Mouse (Mus musculus) hindbrain, embryonic 13.5 days (tissue): ENCODE measurements around the gene Baiap2l2. TPM values are rescaled to one million over a fixed set of nuclear protein-coding genes. Genes with fewer than 3 reads are reported as not detected.

ENCODE experiments used
- ATAC-seq: fragments of 200-750 bp; cut with Nextera tagmentation; 2 replicates; pipeline ENCODE4 v1.8.0; 2017; ENCODE audit warnings: moderate TSS enrichment; ENCODE audit not compliant: low FRiP score
- H3K27ac ChIP-seq: fragments of 300-500 bp; sonication (generic); 2 replicates; pipeline ENCODE4 v1.5.1; 2015; ENCODE audit warnings: inconsistent platforms, mild to moderate bottlenecking, moderate library complexity
- H3K27me3 ChIP-seq: fragments of 300-500 bp; sonication (generic); 2 replicates; pipeline ENCODE4 v1.6.1; 2015; ENCODE audit warnings: mild to moderate bottlenecking, inconsistent platforms
- H3K36me3 ChIP-seq: fragments of 300-500 bp; sonication (generic); 2 replicates; pipeline ENCODE4 v1.6.1; 2015; ENCODE audit warnings: mild to moderate bottlenecking, inconsistent platforms
- H3K4me1 ChIP-seq: fragments of 300-500 bp; sonication (generic); replicated peaks from 2 replicates; pipeline ENCODE4 v1.6.1; 2015; ENCODE audit warnings: inconsistent platforms
- H3K4me2 ChIP-seq: fragments of 300-500 bp; sonication (generic); 2 replicates; pipeline ENCODE4 v1.6.1; 2015; ENCODE audit warnings: inconsistent platforms, mild to moderate bottlenecking, moderate library complexity
- H3K4me3 ChIP-seq: fragments of 300-500 bp; sonication (generic); 2 replicates; pipeline ENCODE4 v1.5.1; 2015; ENCODE audit warnings: mild to moderate bottlenecking, inconsistent platforms
- H3K9ac ChIP-seq: fragments of 300-500 bp; sonication (generic); 2 replicates; pipeline ENCODE4 v1.6.1; 2015; ENCODE audit warnings: mild to moderate bottlenecking, inconsistent platforms
- H3K9me3 ChIP-seq: fragments of 300-500 bp; sonication (generic); 2 replicates; pipeline ENCODE4 v1.6.1; 2016; ENCODE audit warnings: inconsistent platforms
- WGBS: fragments of 180-500 bp; shearing (Covaris S2); methylation state at CpG from one replicate; pipeline ENCODE4 v1.1.7; 2015; 5-methylcytosine and 5-hydroxymethylcytosine counted together
- polyA plus RNA-seq: library from polyadenylated mRNA; unstranded; fragments of >200 nt; fragmentation: Nextera tagmentation; extraction: Ambion mirVana; gene quantifications from 2 replicates; pipeline ENCODE4 v1.2.1, GENCODE M21; 2015

Baiap2l2 gene
- polyA plus RNA-seq, 1 experiment from 2014 or later = 2.8 TPM

GRCm38 (mm10) chr15:79323791-79324155 is 38.4 kb upstream of the Baiap2l2 start:
- Histone ChIP-seq H3K27ac (peak overlapping the region; percentile 31; the same call in 1 of the 2 replicates), H3K9me3 (no peaks in the 10 kb centered on the region), H3K9ac (no peak overlapping the region), H3K4me2 (no peak overlapping the region), H3K4me1 (peaks cover 40% of the 10 kb centered on the region), H3K27me3 (no peaks in the 10 kb centered on the region), H3K36me3 (no peaks in the 10 kb centered on the region), H3K4me3 (no peak overlapping the region)
- WGBS = 74% methylated on average over 4 of the region's 4 CpGs
- ATAC-seq = no peak

DNA sequence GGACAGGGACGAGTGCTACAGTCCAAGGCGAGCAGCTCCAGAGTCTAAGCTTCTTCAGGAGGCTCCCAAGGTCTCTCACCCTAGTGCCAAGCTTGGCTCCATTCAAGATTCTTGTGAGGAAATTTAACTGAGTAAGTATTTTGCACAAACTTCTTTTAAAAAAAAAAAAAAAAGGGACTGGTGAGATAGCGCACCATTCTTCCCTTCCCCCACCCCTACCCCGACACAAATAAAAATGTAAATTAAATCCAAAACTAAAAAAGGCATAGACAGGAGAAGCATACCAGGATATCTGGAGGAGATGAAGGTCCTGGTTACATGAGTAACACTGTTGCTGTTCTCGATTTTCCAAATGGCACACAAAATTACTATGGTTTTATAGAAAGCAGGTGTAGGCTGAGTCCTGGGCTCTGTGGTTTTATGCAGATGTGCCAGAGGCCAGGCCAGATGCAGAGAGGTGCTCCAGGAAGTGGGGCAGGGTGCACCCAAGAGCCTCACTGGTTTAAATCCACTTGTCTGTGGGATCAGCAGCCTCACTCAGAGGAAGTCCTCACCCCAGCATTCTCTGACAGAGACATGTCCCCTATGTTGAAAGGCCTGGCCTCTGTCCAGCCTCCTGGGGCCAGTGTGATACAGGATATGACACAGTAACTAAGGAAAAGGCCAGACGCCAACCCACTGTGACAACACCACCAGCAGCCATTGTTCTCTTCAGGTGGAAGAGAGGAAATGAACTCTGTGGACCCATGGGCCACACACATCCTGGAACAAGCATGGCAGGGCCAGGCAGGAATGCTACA is 37.9 kb upstream of the Baiap2l2 start:
- H3K4me1 ChIP-seq = peaks cover 40% of the 10 kb centered on the region
- peak overlapping the region; percentile 31 for H3K27ac ChIP-seq
- H3K36me3 ChIP-seq = no peaks in the 10 kb centered on the region
- H3K9ac ChIP-seq = no peak overlapping the region
- ATAC-seq = no peak
- H3K9me3 ChIP-seq = no peaks in the 10 kb centered on the region
- no peak overlapping the region for H3K4me3 ChIP-seq
- 80% methylated on average over 6 of the region's 6 CpGs for WGBS
- H3K4me2 ChIP-seq = no peak overlapping the region
- H3K27me3 ChIP-seq = no peaks in the 10 kb centered on the region

GRCm38 (mm10) chr15:79322281-79322990 is 37.1 kb upstream of the Baiap2l2 start:
- WGBS = 79% methylated on average over 11 of the region's 11 CpGs
- ATAC-seq = no peak

GRCm38 (mm10) chr15:79321733-79322190 is 36.4 kb upstream of the Baiap2l2 start:
- no peak for ATAC-seq
- Histone ChIP-seq H3K4me1 (peaks cover 32% of the 10 kb centered on the region), H3K27ac (no peak overlapping the region), H3K9ac (no peak overlapping the region), H3K9me3 (no peaks in the 10 kb centered on the region), H3K4me2 (no peak overlapping the region), H3K27me3 (no peaks in the 10 kb centered on the region), H3K36me3 (peaks cover 8% of the 10 kb centered on the region), H3K4me3 (no peak overlapping the region)
- 84% methylated on average over 5 of the region's 5 CpGs for WGBS

More at GRCm38 (mm10) chr15:79322281-79322990, 37.1 kb upstream of the Baiap2l2 start:
- no peak overlapping the region for H3K9ac ChIP-seq
- H3K27ac ChIP-seq = no peak overlapping the region
- no peaks in the 10 kb centered on the region for H3K27me3 ChIP-seq
- peaks cover 39% of the 10 kb centered on the region for H3K4me1 ChIP-seq
- no peak overlapping the region for H3K4me3 ChIP-seq
- H3K9me3 ChIP-seq = no peaks in the 10 kb centered on the region
- H3K36me3 ChIP-seq = peaks cover 3% of the 10 kb centered on the region
- H3K4me2 ChIP-seq = no peak overlapping the region

DNA sequence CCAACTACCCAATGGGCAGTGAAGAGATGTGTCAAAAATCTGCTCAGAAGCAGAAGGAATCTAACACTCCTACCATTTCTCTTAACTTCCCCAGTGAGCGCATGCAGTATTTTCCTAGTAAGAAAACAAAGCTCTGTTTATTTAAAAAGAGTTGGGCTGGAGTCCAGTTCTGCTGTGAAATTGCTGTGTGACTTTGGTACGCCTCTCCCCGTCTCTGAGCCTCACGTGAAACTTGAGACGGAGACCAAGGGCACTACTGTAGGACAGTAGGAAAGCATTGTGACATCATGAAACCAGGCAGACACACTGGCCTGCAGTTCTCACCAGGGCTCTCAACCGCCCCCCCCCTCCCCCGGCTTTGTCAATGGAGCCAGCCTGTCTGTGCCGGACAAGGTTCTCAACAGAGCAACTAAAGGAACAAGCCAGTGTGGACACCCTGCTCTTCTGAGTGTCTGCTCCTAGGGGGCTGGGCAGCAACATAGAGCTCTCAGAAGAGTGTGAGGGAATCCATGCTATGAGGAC is 28.6 kb upstream of the Baiap2l2 start:
- Histone ChIP-seq H3K27me3 (no peaks in the 10 kb centered on the region), H3K9ac (no peak overlapping the region), H3K27ac (no peak overlapping the region), H3K4me1 (no peaks in the 10 kb centered on the region), H3K4me2 (no peak overlapping the region), H3K9me3 (no peaks in the 10 kb centered on the region), H3K36me3 (peaks cover 38% of the 10 kb centered on the region), H3K4me3 (no peak overlapping the region)
- WGBS = 74% methylated on average over 8 of the region's 8 CpGs
- no peak for ATAC-seq

DNA sequence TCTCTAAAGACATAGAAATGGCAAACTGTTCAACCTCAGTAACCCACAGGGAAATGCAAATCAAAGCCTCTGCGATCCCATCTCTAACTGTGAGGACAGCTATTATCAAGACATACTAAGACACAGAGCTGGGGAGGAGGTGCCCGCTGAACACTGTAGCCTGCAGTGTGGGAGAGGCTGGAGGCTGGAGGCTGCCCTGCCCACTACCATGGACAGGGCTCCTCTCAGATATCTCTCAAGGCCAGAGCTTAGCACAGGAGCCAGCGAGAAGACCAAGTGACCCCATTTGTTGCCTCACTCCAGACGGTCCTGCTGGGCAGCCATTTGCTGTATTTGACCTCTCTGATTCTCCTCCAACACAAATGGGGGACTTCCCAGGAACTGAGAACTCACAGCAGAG is 22.5 kb upstream of the Baiap2l2 start:
- ATAC-seq = no peak
- no peak overlapping the region for H3K4me3 ChIP-seq
- 0 out of 2 replicates have a peak, but pooled peaks cover 5% of the 10 kb centered on the region for H3K4me1 ChIP-seq
- peaks cover 52% of the 10 kb centered on the region for H3K36me3 ChIP-seq
- H3K27ac ChIP-seq = no peak overlapping the region
- H3K4me2 ChIP-seq = no peak overlapping the region
- no peak overlapping the region for H3K9ac ChIP-seq
- WGBS = 75% methylated on average over 4 of the region's 4 CpGs
- H3K9me3 ChIP-seq = no peaks in the 10 kb centered on the region
- no peaks in the 10 kb centered on the region for H3K27me3 ChIP-seq

- Histone ChIP-seq H3K9me3 (no peaks in the 10 kb centered on the region), H3K4me1 (0 out of 2 replicates have a peak, but pooled peaks cover 5% of the 10 kb centered on the region), H3K27me3 (no peaks in the 10 kb centered on the region), H3K27ac (no peak overlapping the region), H3K4me3 (no peak overlapping the region), H3K4me2 (no peak overlapping the region), H3K9ac (no peak overlapping the region), H3K36me3 (peaks cover 48% of the 10 kb centered on the region)
- 77% methylated on average over 23 of the region's 23 CpGs for WGBS
- ATAC-seq = no peak
Measured at GRCm38 (mm10) chr15:79306043-79306637, 20.8 kb upstream of the Baiap2l2 start.

GRCm38 (mm10) chr15:79304832-79305231 is 19.5 kb upstream of the Baiap2l2 start:
- Histone ChIP-seq H3K9me3 (no peaks in the 10 kb centered on the region), H3K9ac (no peak overlapping the region), H3K27me3 (no peaks in the 10 kb centered on the region), H3K27ac (no peak overlapping the region), H3K4me1 (0 out of 2 replicates have a peak, but pooled peaks cover 5% of the 10 kb centered on the region), H3K4me3 (no peak overlapping the region), H3K4me2 (no peak overlapping the region), H3K36me3 (peaks cover 52% of the 10 kb centered on the region)
- WGBS = 80% methylated on average over 3 of the region's 5 CpGs
- no peak for ATAC-seq

DNA sequence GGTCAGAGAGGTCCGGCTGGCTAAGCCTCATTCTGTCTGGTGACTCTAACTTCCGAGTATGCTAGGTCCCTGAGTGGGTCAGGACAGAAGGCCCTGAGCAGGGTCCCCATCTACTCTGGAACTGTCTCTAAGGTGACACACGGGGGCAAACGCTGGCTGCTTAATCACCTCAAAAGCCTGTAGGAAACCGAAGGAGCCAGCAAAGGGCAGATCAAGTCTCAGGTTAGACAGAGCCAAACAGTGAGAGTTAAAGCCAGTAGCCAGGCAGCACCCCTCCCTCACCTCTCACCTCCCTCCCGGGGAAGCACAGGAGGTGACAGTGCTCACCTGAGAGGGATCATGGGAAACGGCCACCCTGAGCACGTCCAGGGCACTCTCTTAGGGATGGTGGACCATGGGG is 18.4 kb upstream of the Baiap2l2 start:
- Histone ChIP-seq H3K27ac (no peak overlapping the region), H3K9me3 (no peaks in the 10 kb centered on the region), H3K4me3 (no peak overlapping the region), H3K4me1 (0 out of 2 replicates have a peak, but pooled peaks cover 5% of the 10 kb centered on the region), H3K4me2 (no peak overlapping the region), H3K9ac (no peak overlapping the region), H3K27me3 (no peaks in the 10 kb centered on the region), H3K36me3 (peaks cover 52% of the 10 kb centered on the region)
- WGBS = 82% methylated on average over 8 of the region's 8 CpGs
- ATAC-seq = no peak

GRCm38 (mm10) chr15:79299563-79300155 is 14.3 kb upstream of the Baiap2l2 start:
- WGBS = 86% methylated on average over 2 of the region's 2 CpGs
- Histone ChIP-seq H3K9ac (no peak overlapping the region), H3K4me1 (no peaks in the 10 kb centered on the region), H3K27ac (no peak overlapping the region), H3K9me3 (no peaks in the 10 kb centered on the region), H3K4me3 (no peak overlapping the region), H3K4me2 (no peak overlapping the region), H3K27me3 (no peaks in the 10 kb centered on the region), H3K36me3 (peaks cover 20% of the 10 kb centered on the region)
- no peak for ATAC-seq

DNA sequence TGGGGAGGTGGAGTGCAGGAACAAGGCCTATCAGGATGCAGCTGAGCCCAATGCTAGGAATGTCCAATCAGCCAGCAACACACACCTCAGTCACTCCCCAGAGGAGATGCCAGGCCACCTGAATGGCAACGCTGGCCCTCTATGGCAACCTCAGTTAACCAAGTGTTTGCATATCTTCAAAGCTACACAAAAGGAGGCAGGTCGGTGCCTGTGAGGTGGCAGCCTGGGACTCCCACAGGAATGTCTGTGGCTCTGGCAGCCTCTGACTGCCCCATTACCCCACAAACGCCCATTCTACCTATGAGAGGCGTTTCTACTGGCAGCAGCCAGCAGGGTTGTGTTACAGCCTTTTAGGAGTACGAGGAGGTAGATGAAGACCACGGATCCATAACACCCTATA is 13.2 kb upstream of the Baiap2l2 start:
- H3K4me3 ChIP-seq = no peak overlapping the region
- no peak overlapping the region for H3K4me2 ChIP-seq
- peaks cover 20% of the 10 kb centered on the region for H3K36me3 ChIP-seq
- no peaks in the 10 kb centered on the region for H3K4me1 ChIP-seq
- no peak for ATAC-seq
- no peaks in the 10 kb centered on the region for H3K27me3 ChIP-seq
- no peak overlapping the region for H3K9ac ChIP-seq
- no peaks in the 10 kb centered on the region for H3K9me3 ChIP-seq
- no peak overlapping the region for H3K27ac ChIP-seq
- WGBS = 87% methylated on average over 6 of the region's 6 CpGs

DNA sequence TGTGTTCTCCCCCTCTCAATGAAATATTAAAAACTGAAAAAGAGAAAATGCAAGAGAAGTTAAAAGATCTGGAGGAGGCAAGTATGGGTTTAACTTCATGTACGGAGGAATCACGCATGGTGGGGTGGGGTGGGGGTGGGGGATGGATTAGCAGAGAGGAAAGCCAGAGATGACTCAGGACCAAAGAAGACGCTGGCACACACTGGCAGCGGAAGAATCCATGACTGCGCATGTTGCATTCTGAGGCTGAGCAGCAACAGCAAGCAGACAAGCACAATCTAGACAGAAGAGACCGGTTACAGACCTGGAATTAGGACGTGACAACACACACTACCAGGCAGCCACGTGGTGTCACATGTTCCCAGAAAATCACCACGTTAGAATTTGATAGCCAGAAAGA is 7.4 kb upstream of the Baiap2l2 start:
- H3K4me1 ChIP-seq = no peaks in the 10 kb centered on the region

More for the DNA sequence above, 7.4 kb upstream of the Baiap2l2 start:
- Histone ChIP-seq H3K9me3 (no peaks in the 10 kb centered on the region), H3K4me3 (no peak overlapping the region), H3K27ac (no peak overlapping the region), H3K4me2 (no peak overlapping the region), H3K27me3 (no peaks in the 10 kb centered on the region), H3K9ac (no peak overlapping the region), H3K36me3 (peaks cover 14% of the 10 kb centered on the region)
- no peak for ATAC-seq
- 87% methylated on average over 9 of the region's 9 CpGs for WGBS
